Mouse (Mus musculus): ENCODE measurements around the gene Lgals3bp. TPM values are rescaled to one million over a fixed set of nuclear protein-coding genes. Genes with fewer than 3 reads are reported as not detected.

Gene Lgals3bp
- polyA plus RNA-seq, 1 experiment from 2014 or later, result 74.1 TPM

GRCm38 (mm10) chr11:118410479-118410878 lies 8.6 kb upstream of the Lgals3bp start:
- DNase-seq, result no peak
- Histone ChIP-seq H3K27ac (ENCODE audit: low read depth) (no peak overlapping the region), H3K9me3 (ENCODE audit: low read length) (no peaks in the 10 kb centered on the region), H3K36me3 (replicated peaks; ENCODE audit: insufficient read depth, low read length) (peaks cover 44% of the 10 kb centered on the region), H3K9ac (replicated peaks) (no peak overlapping the region), H3K4me2 (ENCODE audit: low read depth, low read length) (no peak overlapping the region), H3K27me3 (ENCODE audit: insufficient read depth, low read length) (no peaks in the 10 kb centered on the region), H3K4me1 (ENCODE audit: insufficient read depth) (no peaks in the 10 kb centered on the region), H3K4me3 (ENCODE audit: low read depth, low read length) (no peak overlapping the region)
- TF ChIP-seq EP300 (IDR thresholded peaks at IDR 0.05; ENCODE audit: low read depth), result no peak
- no peak for TF ChIP-seq CTCF (IDR thresholded peaks at IDR 0.05; ENCODE audit: low read depth)
- WGBS (ENCODE audit: insufficient replicate concordance), result 85% methylated on average over 10 of the region's 10 CpGs
- ATAC-seq, result no peak

GRCm38 (mm10) chr11:118410073-118410444 lies 8.2 kb upstream of the Lgals3bp start:
- H3K27me3 ChIP-seq (ENCODE audit: insufficient read depth, low read length), result no peaks in the 10 kb centered on the region
- DNase-seq (no peak), ATAC-seq (no peak)
- H3K4me1 ChIP-seq (ENCODE audit: insufficient read depth), result no peaks in the 10 kb centered on the region
- H3K27ac ChIP-seq (ENCODE audit: low read depth), result no peak overlapping the region
- no peak overlapping the region for H3K4me2 ChIP-seq (ENCODE audit: low read depth, low read length)
- TF ChIP-seq EP300 (IDR thresholded peaks at IDR 0.05; ENCODE audit: low read depth) (no peak), CTCF (IDR thresholded peaks at IDR 0.05; ENCODE audit: low read depth) (no peak)
- H3K9ac ChIP-seq (replicated peaks), result no peak overlapping the region
- H3K9me3 ChIP-seq (ENCODE audit: low read length), result no peaks in the 10 kb centered on the region
- H3K36me3 ChIP-seq (replicated peaks; ENCODE audit: insufficient read depth, low read length), result peaks cover 44% of the 10 kb centered on the region
- WGBS (ENCODE audit: insufficient replicate concordance), result 61% methylated on average over 1 of the region's 1 CpGs
- H3K4me3 ChIP-seq (ENCODE audit: low read depth, low read length), result no peak overlapping the region

- Histone ChIP-seq H3K9ac (replicated peaks) (no peak overlapping the region), H3K9me3 (ENCODE audit: low read length) (no peaks in the 10 kb centered on the region), H3K4me1 (ENCODE audit: insufficient read depth) (no peaks in the 10 kb centered on the region), H3K36me3 (replicated peaks; ENCODE audit: insufficient read depth, low read length) (peaks cover 40% of the 10 kb centered on the region), H3K27me3 (ENCODE audit: insufficient read depth, low read length) (no peaks in the 10 kb centered on the region), H3K4me2 (ENCODE audit: low read depth, low read length) (no peak overlapping the region), H3K4me3 (ENCODE audit: low read depth, low read length) (no peak overlapping the region), H3K27ac (ENCODE audit: low read depth) (no peak overlapping the region)
- 74% methylated on average over 12 of the region's 12 CpGs for WGBS (ENCODE audit: insufficient replicate concordance)
- DNase-seq, result no peak
- TF ChIP-seq EP300 (IDR thresholded peaks at IDR 0.05; ENCODE audit: low read depth) (no peak), CTCF (IDR thresholded peaks at IDR 0.05; ENCODE audit: low read depth) (no peak)
- ATAC-seq, result no peak
Observed at GRCm38 (mm10) chr11:118409106-118410072, 7.5 kb upstream of the Lgals3bp start.

GRCm38 (mm10) chr11:118408051-118408740 lies 6.3 kb upstream of the Lgals3bp start:
- Histone ChIP-seq H3K9ac (replicated peaks) (no peak overlapping the region), H3K36me3 (replicated peaks; ENCODE audit: insufficient read depth, low read length) (peaks cover 38% of the 10 kb centered on the region), H3K4me1 (ENCODE audit: insufficient read depth) (no peaks in the 10 kb centered on the region), H3K27ac (ENCODE audit: low read depth) (no peak overlapping the region), H3K4me3 (ENCODE audit: low read depth, low read length) (no peak overlapping the region), H3K4me2 (ENCODE audit: low read depth, low read length) (no peak overlapping the region), H3K27me3 (ENCODE audit: insufficient read depth, low read length) (no peaks in the 10 kb centered on the region), H3K9me3 (ENCODE audit: low read length) (no peaks in the 10 kb centered on the region)
- DNase-seq (no peak), ATAC-seq (no peak)
- no peak for TF ChIP-seq CTCF (IDR thresholded peaks at IDR 0.05; ENCODE audit: low read depth)
- no peak for TF ChIP-seq EP300 (IDR thresholded peaks at IDR 0.05; ENCODE audit: low read depth)
- WGBS (ENCODE audit: insufficient replicate concordance), result 76% methylated on average over 18 of the region's 18 CpGs

GRCm38 (mm10) chr11:118407318-118407910 lies 5.5 kb upstream of the Lgals3bp start:
- ATAC-seq (no peak), DNase-seq (no peak)
- Histone ChIP-seq H3K27ac (ENCODE audit: low read depth) (no peak overlapping the region), H3K9ac (replicated peaks) (no peak overlapping the region), H3K27me3 (ENCODE audit: insufficient read depth, low read length) (no peaks in the 10 kb centered on the region), H3K9me3 (ENCODE audit: low read length) (no peaks in the 10 kb centered on the region), H3K4me1 (ENCODE audit: insufficient read depth) (peaks cover 4% of the 10 kb centered on the region), H3K4me3 (ENCODE audit: low read depth, low read length) (no peak overlapping the region), H3K4me2 (ENCODE audit: low read depth, low read length) (no peak overlapping the region), H3K36me3 (replicated peaks; ENCODE audit: insufficient read depth, low read length) (peaks cover 38% of the 10 kb centered on the region)
- no peak for TF ChIP-seq CTCF (IDR thresholded peaks at IDR 0.05; ENCODE audit: low read depth)
- TF ChIP-seq EP300 (IDR thresholded peaks at IDR 0.05; ENCODE audit: low read depth), result no peak
- 87% methylated on average over 23 of the region's 23 CpGs for WGBS (ENCODE audit: insufficient replicate concordance)

GRCm38 (mm10) chr11:118406521-118406920 lies 4.6 kb upstream of the Lgals3bp start:
- TF ChIP-seq EP300 (IDR thresholded peaks at IDR 0.05; ENCODE audit: low read depth) (no peak), CTCF (IDR thresholded peaks at IDR 0.05; ENCODE audit: low read depth) (no peak)
- peaks cover 8% of the 10 kb centered on the region for H3K4me1 ChIP-seq (ENCODE audit: insufficient read depth)
- 84% methylated on average over 5 of the region's 5 CpGs for WGBS (ENCODE audit: insufficient replicate concordance)
- peaks cover 38% of the 10 kb centered on the region for H3K36me3 ChIP-seq (replicated peaks; ENCODE audit: insufficient read depth, low read length)
- H3K9ac ChIP-seq (replicated peaks), result no peak overlapping the region
- H3K9me3 ChIP-seq (ENCODE audit: low read length), result no peaks in the 10 kb centered on the region
- DNase-seq (no peak), ATAC-seq (no peak)
- H3K4me3 ChIP-seq (ENCODE audit: low read depth, low read length), result no peak overlapping the region
- no peak overlapping the region for H3K4me2 ChIP-seq (ENCODE audit: low read depth, low read length)
- no peak overlapping the region for H3K27ac ChIP-seq (ENCODE audit: low read depth)
- no peaks in the 10 kb centered on the region for H3K27me3 ChIP-seq (ENCODE audit: insufficient read depth, low read length)
